Mouse (Mus musculus): ENCODE results near the gene Otulin.

Gene Otulin

GRCm38 (mm10) chr15:27550358-27550992 lies 80.0 kb downstream of the Otulin start:
- no peak for DNase-seq (ENCODE audit: low spot score in 2 of 2)

GRCm38 (mm10) chr15:27549878-27550277 lies 80.6 kb downstream of the Otulin start:
- no peak for DNase-seq (ENCODE audit: low spot score in 2 of 2)

GRCm38 (mm10) chr15:27549071-27549470 lies 81.4 kb downstream of the Otulin start:
- no peak for DNase-seq (ENCODE audit: low spot score in 2 of 2)

- DNase-seq (ENCODE audit: low spot score in 2 of 2): no peak
These were observed 82.4 kb downstream of the Otulin start for GRCm38 (mm10) chr15:27548110-27548509.

GRCm38 (mm10) chr15:27545203-27545602 lies 85.3 kb downstream of the Otulin start:
- DNase-seq (ENCODE audit: low spot score in 2 of 2): no peak

GRCm38 (mm10) chr15:27539745-27540144 lies 90.7 kb downstream of the Otulin start:
- no peak for DNase-seq (ENCODE audit: low spot score in 2 of 2)

- DNase-seq (ENCODE audit: low spot score in 2 of 2): no peak
These were observed 92.8 kb downstream of the Otulin start for GRCm38 (mm10) chr15:27537519-27538223.

GRCm38 (mm10) chr15:27536771-27537170 lies 93.7 kb downstream of the Otulin start:
- no peak for DNase-seq (ENCODE audit: low spot score in 2 of 2)

GRCm38 (mm10) chr15:27536186-27536585 lies 94.3 kb downstream of the Otulin start:
- no peak for DNase-seq (ENCODE audit: low spot score in 2 of 2)

- DNase-seq (ENCODE audit: low spot score in 2 of 2): no peak
These were observed 94.8 kb downstream of the Otulin start for GRCm38 (mm10) chr15:27535681-27536080.

- no peak for DNase-seq (ENCODE audit: low spot score in 2 of 2)
These were observed 97.5 kb downstream of the Otulin start for GRCm38 (mm10) chr15:27533036-27533435.

- DNase-seq (ENCODE audit: low spot score in 2 of 2): no peak
These were observed 100.5 kb downstream of the Otulin start for GRCm38 (mm10) chr15:27530023-27530422.

- no peak for DNase-seq (ENCODE audit: low spot score in 2 of 2)
These were observed 101.6 kb downstream of the Otulin start for GRCm38 (mm10) chr15:27528896-27529295.

GRCm38 (mm10) chr15:27525233-27526005 lies 105.1 kb downstream of the Otulin start:
- DNase-seq (ENCODE audit: low spot score in 2 of 2): no peak

GRCm38 (mm10) chr15:27519857-27520256 lies 110.6 kb downstream of the Otulin start:
- DNase-seq (ENCODE audit: low spot score in 2 of 2): no peak

GRCm38 (mm10) chr15:27518026-27518425 lies 112.5 kb downstream of the Otulin start:
- DNase-seq (ENCODE audit: low spot score in 2 of 2): no peak

- no peak for DNase-seq (ENCODE audit: low spot score in 2 of 2)
These were observed 113.6 kb downstream of the Otulin start for GRCm38 (mm10) chr15:27516927-27517326.

- DNase-seq (ENCODE audit: low spot score in 2 of 2): no peak
These were observed 121.5 kb downstream of the Otulin start for GRCm38 (mm10) chr15:27508982-27509381.

GRCm38 (mm10) chr15:27508169-27508568 lies 122.3 kb downstream of the Otulin start:
- DNase-seq (ENCODE audit: low spot score in 2 of 2): no peak

GRCm38 (mm10) chr15:27506893-27507596 lies 123.4 kb downstream of the Otulin start:
- DNase-seq (ENCODE audit: low spot score in 2 of 2): no peak

GRCm38 (mm10) chr15:27506127-27506886 lies 124.2 kb downstream of the Otulin start:
- no peak for DNase-seq (ENCODE audit: low spot score in 2 of 2)
